Mouse (Mus musculus) urinary bladder, postnatal 10 days (tissue): ENCODE measurements around the gene Mettl26.
"Not testable (repeated sequence)": the region's sequence is repeated elsewhere in the genome, so short reads cannot be mapped to it uniquely, and the experiment has no call there.

ENCODE experiments used
- DNase-seq: peaks from one replicate; pipeline ENCODE4 v3.0.0; 2022; ENCODE audit warnings: low spot score

The Mettl26 gene

DNA sequence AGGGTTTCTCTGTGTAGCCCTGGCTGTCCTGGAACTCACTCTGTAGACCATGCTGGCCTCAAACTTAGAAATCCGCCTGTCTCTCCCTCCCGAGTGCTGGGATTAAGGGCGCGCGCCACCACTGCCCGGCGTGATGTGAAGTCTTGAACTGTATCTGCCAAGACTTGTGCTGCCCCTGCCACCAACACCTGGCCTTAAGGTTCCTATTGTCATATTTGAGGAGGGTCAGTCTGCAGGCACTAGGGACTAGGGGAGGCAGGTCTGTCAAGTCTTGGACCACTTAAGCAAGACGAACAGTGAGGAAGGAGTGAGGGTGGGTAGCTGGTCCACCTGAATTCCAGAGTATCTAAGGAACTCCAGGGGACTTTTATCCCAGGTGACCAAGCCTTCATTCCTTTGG lies 5.4 kb upstream of the Mettl26 start:
- no peak for DNase-seq

DNA sequence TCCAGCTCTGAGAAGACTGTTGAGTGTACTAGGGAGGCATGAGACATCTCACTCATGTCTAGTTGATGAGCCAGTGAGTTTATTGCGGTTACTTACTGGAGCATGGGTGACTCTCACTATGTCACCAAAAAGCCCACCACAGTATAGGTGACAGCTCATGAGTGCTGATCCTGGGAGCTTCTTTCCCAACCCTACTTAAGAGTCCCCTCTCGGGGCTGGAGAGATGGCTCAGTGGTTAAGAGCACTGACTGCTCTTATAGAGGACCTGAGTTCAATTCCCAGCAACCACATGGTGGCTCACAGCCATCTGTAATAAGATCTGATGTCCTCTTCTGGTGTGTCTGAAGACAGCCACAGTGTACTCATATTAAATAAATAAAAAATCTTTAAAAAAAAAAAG lies 4.9 kb upstream of the Mettl26 start:
- DNase-seq = no peak

DNA sequence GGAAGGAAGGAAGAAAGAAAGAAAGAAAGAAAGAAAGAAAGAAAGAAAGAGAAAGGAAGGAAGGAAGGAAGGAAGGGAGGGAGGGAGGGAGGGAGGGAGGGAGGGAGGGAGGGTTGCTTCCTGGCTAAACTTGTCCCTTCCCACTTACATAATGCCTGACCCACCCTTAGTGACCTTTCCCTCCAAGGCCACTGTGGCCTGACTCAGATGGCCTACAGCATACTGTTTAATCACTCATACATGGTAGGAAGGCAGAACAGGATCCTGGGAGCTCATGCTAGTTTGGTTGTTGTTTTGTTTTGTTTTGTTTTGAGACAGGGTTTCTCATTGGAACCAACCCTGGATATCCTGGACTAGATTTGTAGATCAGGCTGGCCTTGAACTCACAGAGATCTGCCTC lies 3.3 kb upstream of the Mettl26 start:
- DNase-seq = not testable (repeated sequence)

DNA sequence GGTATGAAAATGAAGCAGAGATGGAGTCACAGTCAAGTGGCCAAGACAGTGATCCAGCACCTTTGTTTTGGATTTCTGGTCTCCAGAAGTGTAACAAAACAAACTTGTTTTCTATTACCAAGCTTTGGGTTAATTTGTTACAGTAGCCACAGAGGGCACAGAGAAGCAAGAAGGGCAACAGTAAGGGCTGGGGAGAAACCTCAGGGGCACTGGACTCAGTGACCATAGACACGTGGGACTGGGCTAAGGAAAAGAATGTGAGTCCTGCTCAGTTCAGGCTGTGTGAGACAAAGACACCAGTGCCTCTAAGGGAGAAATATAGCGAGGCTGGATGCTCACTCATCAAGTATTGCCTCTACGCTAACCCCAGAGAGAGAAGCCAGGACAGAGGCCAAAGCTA lies 2.2 kb upstream of the Mettl26 start:
- DNase-seq = no peak

DNA sequence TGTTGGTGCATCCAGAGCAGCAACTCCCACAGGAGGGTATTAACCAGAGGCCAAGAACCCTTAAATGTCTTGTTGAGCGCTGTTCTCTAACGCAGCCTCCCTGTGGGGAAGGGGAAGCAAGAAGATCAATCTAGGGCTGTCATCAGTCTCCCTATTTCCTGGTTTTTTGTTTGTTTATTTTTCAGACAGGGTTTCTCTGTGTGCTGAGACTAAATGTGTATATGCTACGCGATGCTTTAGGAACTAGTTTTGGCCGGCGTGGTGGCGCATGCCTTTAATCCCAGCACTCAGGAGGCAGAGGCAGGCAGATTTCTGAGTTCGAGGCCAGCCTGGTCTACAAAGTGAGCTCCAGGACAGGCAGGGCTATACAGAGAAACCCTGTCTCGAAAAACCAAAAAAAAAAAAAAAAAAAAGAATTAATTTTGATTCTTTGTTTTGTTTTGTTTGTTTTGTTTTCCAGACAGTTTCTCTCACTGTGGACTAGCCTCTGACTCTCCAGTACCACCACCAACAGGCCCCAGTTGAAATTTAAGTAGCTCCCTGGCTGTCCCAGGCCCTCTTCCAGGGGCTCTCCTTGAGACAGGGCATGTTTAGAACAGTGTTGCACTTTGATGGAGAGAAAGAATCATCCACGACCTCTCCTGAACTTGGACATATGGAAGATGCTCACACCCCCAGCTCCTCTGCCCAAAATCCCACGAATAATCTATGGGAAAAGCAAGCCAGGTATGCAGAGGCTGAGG lies 1.3 kb upstream of the Mettl26 start:
- no peak for DNase-seq

DNA sequence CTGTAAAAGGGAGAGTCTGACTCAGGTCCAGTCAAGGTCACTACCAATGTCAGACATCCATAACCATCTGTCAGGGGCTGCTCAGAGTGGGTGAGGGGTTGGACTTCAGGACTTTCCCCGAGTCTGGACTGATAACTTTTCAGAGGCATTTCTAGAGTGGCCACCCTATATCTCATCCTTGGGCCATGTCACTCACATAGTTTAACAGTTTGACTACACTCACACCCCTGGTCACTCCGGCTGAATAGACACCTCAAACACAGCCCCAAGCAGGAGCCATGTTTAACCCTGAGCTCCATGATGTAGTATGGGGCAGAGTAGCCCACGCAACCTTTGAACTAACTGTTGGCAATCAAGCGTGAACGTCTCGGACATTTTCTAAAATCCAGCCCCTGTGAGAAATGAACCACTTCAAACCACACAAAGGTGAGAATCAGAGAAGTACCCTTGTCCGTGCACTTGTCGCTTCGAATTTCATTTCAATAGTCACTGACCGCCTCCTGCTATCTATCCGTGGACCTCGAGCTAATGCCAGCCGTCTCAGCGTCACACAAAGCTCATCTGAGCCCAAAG lies 640 bp upstream of the Mettl26 start:
- DNase-seq = no peak

DNA sequence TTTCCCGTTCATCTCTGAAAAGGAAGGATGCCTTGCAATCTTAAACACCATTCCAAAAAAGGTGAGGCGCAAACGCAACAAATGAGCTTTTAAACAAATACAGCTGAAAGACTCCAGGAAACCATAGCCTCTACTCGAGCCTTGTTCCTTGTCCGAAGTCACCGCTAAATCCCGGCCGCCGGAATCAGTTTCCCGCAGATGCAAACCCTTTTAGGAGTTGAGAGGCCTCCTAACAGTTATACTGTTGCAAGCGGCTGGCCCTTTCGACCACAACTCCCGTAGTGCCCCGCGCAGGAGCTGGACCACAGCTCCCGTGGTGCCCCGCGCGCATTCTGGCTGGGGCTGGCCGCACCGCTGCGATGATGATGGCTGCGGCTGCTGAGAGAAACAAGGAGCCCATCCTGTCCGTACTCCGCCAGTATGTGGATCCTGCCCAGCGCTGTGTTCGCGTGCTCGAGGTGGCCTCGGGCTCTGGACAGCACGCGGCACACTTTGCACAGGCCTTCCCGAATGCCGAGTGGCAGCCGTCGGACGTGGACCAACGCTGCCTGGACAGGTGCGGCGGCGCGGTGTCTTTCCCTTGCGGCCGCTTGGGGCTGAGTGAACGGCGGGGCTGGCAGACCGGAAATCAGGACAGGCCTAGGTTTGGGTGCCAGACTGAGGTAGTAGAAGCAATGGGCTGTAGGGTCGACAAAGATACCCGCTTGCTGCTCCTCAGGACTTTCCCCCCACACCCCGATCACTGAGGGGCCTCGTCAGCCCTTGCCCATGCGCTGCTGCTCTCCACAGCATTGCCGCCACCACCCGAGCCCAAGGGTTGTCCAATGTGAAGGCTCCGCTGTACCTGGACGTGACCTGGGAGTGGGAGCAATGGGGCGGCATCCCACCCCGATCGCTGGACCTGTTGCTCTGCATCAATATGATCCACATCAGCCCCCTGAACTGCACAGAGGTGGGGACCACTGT lies 580 bp downstream of the Mettl26 start:
- peak; percentile 58 for DNase-seq

DNA sequence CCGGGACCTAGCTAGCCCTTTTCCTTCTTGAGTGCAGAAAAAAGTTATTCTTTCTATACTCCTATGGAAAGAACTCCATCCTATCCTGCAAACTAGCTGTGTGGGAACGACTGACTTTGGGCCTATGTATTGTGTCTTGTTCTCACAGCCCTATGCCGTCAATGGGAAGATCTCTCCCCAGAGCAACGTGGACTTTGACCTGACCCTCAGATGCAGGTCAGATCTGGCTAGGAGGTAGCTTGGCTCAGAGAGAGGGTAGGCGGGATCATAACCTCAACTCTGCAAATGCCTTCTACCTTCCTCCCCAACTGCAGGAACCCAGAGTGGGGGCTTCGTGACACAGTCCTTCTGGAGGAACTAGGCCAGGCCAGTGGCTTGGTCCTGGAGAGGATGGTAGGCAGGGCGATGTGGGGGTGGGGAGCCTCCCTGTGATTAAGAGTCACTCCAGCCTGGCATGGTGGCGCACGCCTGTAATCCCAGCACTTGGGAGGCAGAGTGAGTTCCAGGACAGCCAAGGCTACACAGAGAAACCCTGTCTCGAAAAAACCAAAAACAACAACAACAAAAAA lies 1.6 kb downstream of the Mettl26 start:
- no peak for DNase-seq

DNA sequence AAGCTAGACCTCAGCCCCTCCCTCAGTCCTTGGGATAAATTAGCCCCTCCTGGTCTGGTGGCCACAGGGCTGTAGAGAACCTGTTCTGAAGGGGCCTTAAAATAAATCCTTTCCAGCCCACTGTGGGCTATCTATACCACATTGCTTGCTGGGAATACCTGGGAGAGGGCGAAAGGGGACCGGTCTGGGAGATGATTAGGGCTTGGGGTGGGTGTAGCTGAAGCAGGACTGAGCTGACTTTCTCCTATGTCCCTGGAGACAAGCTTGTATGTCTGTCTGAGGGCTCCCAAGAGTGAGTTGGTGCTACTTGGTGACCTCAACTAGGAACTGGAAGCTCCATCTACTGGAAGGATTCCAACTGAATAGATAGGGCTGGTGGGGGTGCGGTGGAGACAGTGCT lies 2.2 kb downstream of the Mettl26 start:
- no peak for DNase-seq

DNA sequence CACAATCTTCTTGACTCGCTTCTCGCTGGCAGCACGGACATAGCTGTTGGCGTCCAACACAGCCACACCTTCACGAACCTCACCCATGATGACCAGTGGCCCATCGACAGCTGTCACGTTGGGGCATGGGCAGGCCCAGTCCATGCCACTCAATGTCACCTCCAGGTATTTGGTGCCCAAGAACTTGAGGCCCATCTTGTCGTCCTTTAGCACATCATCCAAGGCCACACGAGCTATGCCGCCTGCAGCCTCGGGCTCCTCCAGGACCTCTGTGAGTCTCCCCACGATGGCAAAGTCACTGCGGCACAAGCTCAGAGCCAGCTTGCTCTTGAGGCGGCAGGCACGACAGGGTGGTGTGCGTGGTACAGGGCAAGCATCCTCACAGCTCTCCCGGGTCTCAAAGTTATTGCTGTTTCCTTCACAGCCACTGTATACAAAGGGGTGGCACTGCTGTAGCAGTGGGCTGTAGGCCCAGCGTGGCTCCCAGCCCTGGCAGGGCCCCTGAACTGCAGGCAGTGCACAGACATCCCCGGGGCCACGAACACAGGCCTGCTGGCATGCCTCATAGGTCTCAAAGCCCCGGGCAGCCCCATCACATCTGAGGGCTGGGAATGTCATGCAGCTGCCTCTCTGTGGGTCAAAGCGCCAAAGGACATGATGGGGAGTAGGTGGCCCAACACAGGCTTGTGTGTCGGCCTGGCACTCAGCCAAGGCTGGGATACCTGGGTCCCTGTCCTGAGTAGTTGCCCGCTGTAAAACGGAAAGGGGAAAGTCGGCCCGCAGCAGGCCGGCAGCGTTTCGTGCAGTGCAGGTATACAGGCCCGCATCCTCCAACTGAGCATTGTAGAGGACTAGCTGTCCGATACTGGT lies 3.1 kb downstream of the Mettl26 start:
- DNase-seq = no peak

DNA sequence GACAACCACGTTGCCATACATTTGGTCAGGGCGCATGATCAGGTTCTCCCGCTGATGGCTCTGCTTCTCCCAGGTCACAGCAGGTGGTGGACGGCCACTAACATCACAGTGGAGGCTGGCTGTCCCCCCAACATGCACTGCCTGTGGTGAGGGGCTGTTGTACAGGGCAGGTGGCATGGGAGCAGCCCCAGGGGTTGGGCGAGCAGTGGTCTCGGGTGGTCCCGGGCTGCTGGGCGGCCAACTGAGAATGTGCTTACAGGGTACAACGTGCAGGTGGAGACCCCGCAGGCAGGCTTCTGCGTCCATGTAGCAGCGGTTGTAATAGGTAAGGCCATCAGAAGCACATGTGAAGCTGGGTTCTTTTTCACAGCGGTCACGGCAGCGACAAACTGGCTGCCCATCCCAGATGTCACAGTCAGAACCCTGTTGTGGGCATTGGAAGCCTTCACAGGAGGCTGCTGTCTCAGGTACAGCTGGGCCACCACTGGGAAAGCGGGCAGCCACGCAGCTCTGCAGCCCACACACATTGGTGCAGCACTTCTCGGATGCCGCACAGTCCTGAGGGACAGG lies 3.8 kb downstream of the Mettl26 start:
- no peak for DNase-seq

DNA sequence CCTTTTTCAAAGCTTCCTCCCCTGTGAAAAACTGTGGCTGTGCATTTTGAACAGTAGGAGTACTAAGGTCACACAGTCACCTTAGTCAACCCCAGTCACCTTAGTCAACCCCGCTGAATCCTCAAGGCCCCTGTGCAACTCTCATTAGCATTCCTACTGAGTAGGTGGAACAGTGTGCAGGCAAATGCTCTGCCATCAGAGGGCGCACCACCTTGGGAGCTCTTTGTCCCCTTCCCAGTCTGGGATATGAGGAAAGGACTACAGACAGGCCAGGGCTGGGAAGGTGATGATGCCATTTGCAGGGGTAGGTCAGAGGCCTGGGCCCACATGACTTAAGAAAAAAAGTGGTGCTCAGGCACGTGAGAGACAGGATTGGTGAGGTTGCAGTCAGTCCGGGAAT lies 4.4 kb downstream of the Mettl26 start:
- DNase-seq = no peak

DNA sequence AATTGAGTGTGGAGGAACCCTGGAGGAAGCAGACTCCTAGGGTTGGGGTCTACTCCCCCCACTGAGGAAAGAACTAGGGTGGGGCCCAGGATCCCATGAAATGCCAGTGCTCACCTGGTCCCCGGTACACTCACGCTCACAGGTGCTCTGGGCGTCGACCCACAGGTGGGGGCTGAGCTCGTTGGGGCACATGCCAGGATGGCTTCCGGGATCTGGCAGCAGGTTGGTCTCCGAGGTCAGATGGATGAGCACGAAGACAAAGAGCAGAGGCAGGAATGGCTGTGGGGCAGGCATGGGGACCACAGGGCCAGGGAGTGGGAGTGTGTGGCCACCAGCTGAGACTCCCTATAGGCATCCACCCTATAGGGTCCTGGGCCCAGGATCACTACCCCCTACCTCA lies 4.9 kb downstream of the Mettl26 start:
- no peak for DNase-seq

DNA sequence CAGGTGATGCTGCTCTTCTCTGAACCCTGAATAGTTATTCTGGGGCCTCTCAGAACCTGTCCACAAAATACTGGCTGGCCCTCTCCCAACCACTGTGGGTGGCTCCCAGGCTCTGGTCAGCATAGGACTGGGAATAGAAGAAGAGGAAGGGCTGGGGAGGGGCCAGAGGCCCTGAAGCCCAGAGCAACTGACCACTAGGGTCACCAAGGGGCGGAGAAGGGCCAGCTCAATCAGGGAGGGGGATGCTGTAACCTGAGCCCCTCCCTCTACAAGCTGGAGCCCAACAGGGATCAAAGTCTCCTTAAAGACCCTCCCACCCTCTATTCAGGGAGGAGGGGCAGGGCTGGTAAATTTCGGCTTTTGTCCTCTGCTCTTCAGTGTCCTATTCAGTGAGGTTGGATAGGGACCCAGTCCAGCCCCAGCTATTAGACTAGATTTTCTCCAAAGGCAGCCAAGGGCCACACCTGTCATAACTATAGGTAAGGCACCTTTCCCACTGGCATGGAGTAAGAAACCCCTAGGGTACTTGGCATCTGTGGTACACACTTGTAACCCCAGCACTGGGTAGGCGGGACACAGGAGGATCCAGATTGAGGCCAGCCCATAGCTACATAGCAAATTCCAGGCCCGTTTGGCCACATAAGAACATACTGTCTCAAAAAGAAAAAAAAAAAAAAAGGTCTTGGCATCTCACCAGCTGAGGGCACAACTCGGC lies 5.5 kb downstream of the Mettl26 start, which contains the start of gene Wfikkn1:
Wfikkn1 (minus strand) TSS at position 663 of the 715 bp plus-strand sequence.
- DNase-seq = no peak

DNA sequence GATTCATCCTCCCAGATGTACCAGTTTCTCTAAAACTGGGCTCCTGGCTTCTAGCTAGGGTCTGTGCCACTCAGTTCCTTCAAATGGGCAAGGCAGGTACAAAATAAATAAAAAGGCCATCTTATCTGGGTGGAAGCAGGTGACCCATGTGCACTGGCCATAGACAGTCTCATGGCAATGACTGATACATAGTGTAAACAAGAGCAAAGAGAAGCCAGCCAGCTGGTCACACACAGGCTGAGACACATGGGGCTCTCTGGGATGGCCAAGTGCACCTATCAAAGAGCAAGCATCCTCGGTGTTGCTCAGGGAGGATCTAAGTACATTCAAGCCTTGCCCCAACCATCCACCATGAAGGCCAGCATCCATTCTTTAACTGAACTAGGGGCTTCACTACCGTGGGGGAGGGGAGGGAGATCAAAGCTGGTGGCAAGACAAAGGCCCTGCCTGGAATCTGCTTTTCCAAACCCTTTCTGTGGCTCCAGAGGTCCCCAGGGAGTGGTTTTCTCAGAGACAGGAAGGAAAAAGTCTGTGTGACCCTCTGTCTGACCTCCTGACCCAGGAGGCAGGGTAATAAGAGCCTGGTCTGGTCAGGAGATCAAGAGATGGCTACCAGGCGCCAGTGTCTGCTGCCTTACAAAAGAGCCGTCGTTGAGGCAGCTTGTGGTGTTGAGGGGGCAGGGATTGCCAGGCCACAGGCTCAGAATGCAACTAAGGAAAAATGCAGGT lies 6.2 kb downstream of the Mettl26 start:
- no peak for DNase-seq

DNA sequence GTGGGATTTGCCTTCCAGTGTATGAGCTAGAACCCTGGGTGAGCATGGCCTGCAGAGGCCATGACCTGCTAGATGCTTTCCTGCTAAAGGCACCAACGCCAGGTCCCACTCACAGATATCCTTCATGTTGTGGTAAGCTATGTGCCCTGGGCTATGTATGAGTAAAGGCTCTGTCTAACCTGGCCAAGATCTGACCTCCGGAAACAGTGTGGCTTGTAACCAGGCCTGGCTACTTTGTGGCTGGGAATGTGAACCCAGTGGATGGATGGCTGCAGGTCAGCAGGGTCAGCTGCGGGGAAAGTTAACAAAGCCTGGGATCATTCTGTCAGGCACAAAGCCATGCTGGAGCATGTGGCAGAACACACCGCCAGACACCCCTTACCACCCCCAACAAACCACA lies 6.8 kb downstream of the Mettl26 start:
- DNase-seq = no peak

DNA sequence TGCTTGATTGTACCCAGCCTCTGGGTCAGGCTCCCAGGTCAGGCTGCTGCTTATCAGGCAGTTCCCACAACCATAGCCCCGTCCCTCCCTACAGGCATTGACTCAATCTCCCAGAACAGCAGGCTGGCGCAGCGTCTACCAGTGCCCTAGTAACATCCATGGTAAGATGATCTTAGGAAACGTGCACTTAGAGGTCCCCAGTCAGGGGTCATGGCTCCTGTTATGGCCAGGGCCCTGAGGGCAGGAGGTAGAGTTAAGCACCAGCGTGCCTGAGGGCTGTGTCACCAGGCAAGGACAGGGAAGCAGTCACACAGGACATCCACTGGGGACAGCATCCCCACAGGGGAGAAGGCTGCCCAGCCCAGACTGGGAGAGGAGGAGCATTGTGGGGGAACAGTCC lies 7.4 kb downstream of the Mettl26 start:
- no peak for DNase-seq

DNA sequence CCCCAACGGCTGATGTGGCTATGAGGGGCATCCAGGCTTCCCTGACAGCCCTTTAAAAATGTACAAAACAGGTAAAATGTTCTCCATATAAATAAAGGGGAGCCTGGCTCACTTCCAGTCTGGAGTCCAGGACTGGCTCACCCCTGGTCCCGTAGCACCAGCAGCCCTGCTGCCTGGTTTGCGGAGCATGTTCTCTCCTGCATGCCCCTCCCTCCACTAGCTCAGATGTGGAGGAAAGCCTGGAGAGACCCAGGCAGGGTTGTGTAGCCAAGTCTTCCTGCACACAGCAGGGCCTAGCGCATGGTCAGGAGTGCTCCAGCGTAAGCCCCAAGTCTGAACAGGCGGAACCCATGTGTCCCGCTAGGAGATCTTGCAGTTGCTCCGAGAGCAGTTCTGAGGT lies 8.4 kb downstream of the Mettl26 start:
- DNase-seq = no peak

DNA sequence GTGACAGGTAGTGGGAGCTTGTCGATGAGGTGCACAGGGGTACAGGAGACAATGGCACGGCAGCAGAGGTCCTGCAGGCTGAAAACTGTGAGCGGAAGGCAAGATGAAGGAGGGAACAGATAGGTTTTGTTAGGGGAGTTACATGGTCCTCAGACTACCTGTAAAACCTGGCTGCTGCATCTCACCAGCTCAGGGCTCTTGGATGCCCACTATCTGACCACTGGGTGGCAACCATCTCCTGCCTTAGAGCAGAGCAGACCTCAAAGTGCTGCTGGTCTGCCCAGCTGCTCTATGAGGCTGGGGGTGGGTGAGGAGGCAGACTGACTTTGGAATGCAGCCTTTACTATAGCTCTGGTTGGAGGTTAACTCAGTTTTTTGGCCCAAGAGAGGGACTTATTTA lies 8.9 kb downstream of the Mettl26 start:
- DNase-seq = no peak

DNA sequence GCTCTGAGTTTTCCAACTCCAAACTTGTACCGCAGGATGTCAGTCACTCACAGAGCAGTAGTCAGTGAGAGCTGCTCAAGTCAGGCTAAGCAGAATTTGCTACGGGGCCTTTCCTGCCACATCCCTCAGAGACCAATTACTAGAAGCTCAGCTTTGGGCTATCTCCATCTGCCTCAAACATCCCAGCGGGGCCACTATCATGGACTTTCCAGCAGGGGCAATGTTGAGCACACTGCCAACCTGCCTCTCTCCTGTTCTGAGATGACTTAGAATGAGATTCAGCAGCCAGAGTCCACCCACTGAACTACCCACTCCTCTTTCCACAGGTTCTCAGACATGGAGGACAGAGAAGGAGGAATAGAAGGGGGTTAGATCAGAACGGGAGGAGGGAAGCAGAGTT lies 10.8 kb downstream of the Mettl26 start:
- DNase-seq = no peak
